ENCODE assay signal across 14 mouse cellular contexts in genomic region chr6:140888610-140889009, GRCm38 (mm10).
DNase-seq lines count a peak whose midpoint lies in the region; ATAC-seq and TF ChIP-seq lines count a peak whose summit lies in the region.
"Had no signal": no experiment of that assay in that cellular context is flagged by ENCODE, and none has a peak within 500 bp of the region (broad histone marks: within the 10 kb centered on the region; RNA-seq: fewer than 3 reads in every experiment).

No protein-coding gene starts in this region.

- no peaks in the 10 kb centered on the region for H3K36me3 ChIP-seq in forebrain, embryonic 14.5 days (ENCODE audit: control insufficient read depth, insufficient read depth, low read length)
- H3K36me3 ChIP-seq in forebrain, embryonic 15.5 days, result no peaks in the 10 kb centered on the region
- no peaks in the 10 kb centered on the region for H3K36me3 ChIP-seq in kidney, postnatal 0 days (ENCODE audit: insufficient read depth, low read length)
- no peaks in the 10 kb centered on the region for H3K36me3 ChIP-seq in hindbrain, embryonic 13.5 days
- H3K36me3 ChIP-seq in neural tube, embryonic 13.5 days, result no peaks in the 10 kb centered on the region
- H3K36me3 ChIP-seq: stomach, embryonic 15.5 days had no signal

- TF ChIP-seq CTCF in kidney, postnatal 0 days (IDR thresholded peaks at IDR 0.05; ENCODE audit: low read depth), result no peak

- 71% methylated on average over 11 of the region's 11 CpGs for WGBS in forebrain, embryonic 14.5 days
- WGBS in forebrain, embryonic 15.5 days, result 59% methylated on average over 11 of the region's 11 CpGs
- 16% methylated on average over 11 of the region's 11 CpGs for WGBS in kidney, postnatal 0 days
- 62% methylated on average over 11 of the region's 11 CpGs for WGBS in hindbrain, embryonic 13.5 days
- 55% methylated on average over 11 of the region's 11 CpGs for WGBS in neural tube, embryonic 13.5 days

- no peak overlapping the region for H3K4me2 ChIP-seq in forebrain, embryonic 14.5 days (ENCODE audit: low read length)
- no peak overlapping the region for H3K4me2 ChIP-seq in forebrain, embryonic 15.5 days (replicated peaks)
- peak overlapping the region; percentile 28; the same call in 1 of the 2 replicates for H3K4me2 ChIP-seq in kidney, postnatal 0 days (ENCODE audit: low read length)
- no peak overlapping the region for H3K4me2 ChIP-seq in hindbrain, embryonic 13.5 days
- H3K4me2 ChIP-seq in neural tube, embryonic 13.5 days, result 0 out of 2 replicates have a peak overlapping the region, but pooled peaks have one; percentile 21
- H3K4me2 ChIP-seq: stomach, embryonic 15.5 days had no signal

- H3K4me1 ChIP-seq in forebrain, embryonic 14.5 days (ENCODE audit: control insufficient read depth, insufficient read depth, low read length), result no peaks in the 10 kb centered on the region
- H3K4me1 ChIP-seq in forebrain, embryonic 15.5 days, result peaks cover 3% of the 10 kb centered on the region; the same call in 1 of the 2 replicates
- no peaks in the 10 kb centered on the region for H3K4me1 ChIP-seq in kidney, postnatal 0 days (replicated peaks; ENCODE audit: insufficient read depth, low read length)
- H3K4me1 ChIP-seq in hindbrain, embryonic 13.5 days (replicated peaks), result no peaks in the 10 kb centered on the region; the same call in 1 of the 2 replicates
- H3K4me1 ChIP-seq in neural tube, embryonic 13.5 days (replicated peaks), result no peaks in the 10 kb centered on the region
- H3K4me1 ChIP-seq: stomach, embryonic 15.5 days had no signal

- H3K4me3 ChIP-seq in forebrain, embryonic 14.5 days (ENCODE audit: low read depth, low read length), result no peak overlapping the region
- no peak overlapping the region for H3K4me3 ChIP-seq in forebrain, embryonic 15.5 days
- no peak overlapping the region for H3K4me3 ChIP-seq in kidney, postnatal 0 days (replicated peaks; ENCODE audit: low read depth, low read length)
- H3K4me3 ChIP-seq in hindbrain, embryonic 13.5 days, result no peak overlapping the region
- H3K4me3 ChIP-seq in neural tube, embryonic 13.5 days, result no peak overlapping the region
- H3K4me3 ChIP-seq: stomach, embryonic 15.5 days had no signal

- H3K9me3 ChIP-seq in forebrain, embryonic 14.5 days (replicated peaks; ENCODE audit: control insufficient read depth, low read length), result no peaks in the 10 kb centered on the region
- no peaks in the 10 kb centered on the region for H3K9me3 ChIP-seq in forebrain, embryonic 15.5 days
- no peaks in the 10 kb centered on the region for H3K9me3 ChIP-seq in kidney, postnatal 0 days (replicated peaks; ENCODE audit: low read length)
- H3K9me3 ChIP-seq in hindbrain, embryonic 13.5 days, result no peaks in the 10 kb centered on the region
- H3K9me3 ChIP-seq in neural tube, embryonic 13.5 days, result no peaks in the 10 kb centered on the region
- H3K9me3 ChIP-seq: stomach, embryonic 15.5 days had no signal

- DNase-seq in forebrain, embryonic 14.5 days (ENCODE audit: low spot score), result peak; percentile 31
- no peak for DNase-seq in kidney, postnatal 0 days (ENCODE audit: low spot score)
- no peak for DNase-seq in kidney, adult 18-20 months
- DNase-seq in layer of hippocampus, adult 8-10 months (ENCODE audit: low spot score in 2 of 2), result no peak
- no peak for DNase-seq in MN1 (ENCODE audit: low spot score)
- DNase-seq: kidney, postnatal 10 days; retina, postnatal 1 day had no signal

- peak; percentile 75 for ATAC-seq in forebrain, embryonic 14.5 days
- ATAC-seq in forebrain, embryonic 15.5 days (replicated peaks), result no peak; the same call in 1 of the 2 replicates
- ATAC-seq in kidney, postnatal 0 days (replicated peaks; ENCODE audit: low FRiP score, low read depth), result peak; percentile 75
- peak; percentile 83 for ATAC-seq in hindbrain, embryonic 13.5 days (ENCODE audit: low FRiP score)
- ATAC-seq in neural tube, embryonic 13.5 days (ENCODE audit: low read depth), result peak; percentile 65; the same call in 1 of the 2 replicates
- ATAC-seq: midbrain, embryonic 16.5 days; Patski had no signal

- H3K27ac ChIP-seq in forebrain, embryonic 14.5 days (ENCODE audit: low read depth, low read length), result no peak overlapping the region
- H3K27ac ChIP-seq in forebrain, embryonic 15.5 days (replicated peaks), result no peak overlapping the region
- H3K27ac ChIP-seq in kidney, postnatal 0 days, result no peak overlapping the region
- no peak overlapping the region for H3K27ac ChIP-seq in hindbrain, embryonic 13.5 days
- H3K27ac ChIP-seq in neural tube, embryonic 13.5 days (replicated peaks), result no peak overlapping the region
- H3K27ac ChIP-seq: liver, embryonic 14.5 days; stomach, embryonic 15.5 days had no signal

- no peaks in the 10 kb centered on the region for H3K27me3 ChIP-seq in forebrain, embryonic 14.5 days (replicated peaks; ENCODE audit: control insufficient read depth, insufficient read depth, low read length)
- H3K27me3 ChIP-seq in forebrain, embryonic 15.5 days, result no peaks in the 10 kb centered on the region
- no peaks in the 10 kb centered on the region for H3K27me3 ChIP-seq in kidney, postnatal 0 days (ENCODE audit: insufficient read depth, low read length)
- no peaks in the 10 kb centered on the region for H3K27me3 ChIP-seq in hindbrain, embryonic 13.5 days
- H3K27me3 ChIP-seq in neural tube, embryonic 13.5 days, result no peaks in the 10 kb centered on the region
- H3K27me3 ChIP-seq: Patski; stomach, embryonic 15.5 days had no signal

- H3K9ac ChIP-seq in forebrain, embryonic 14.5 days (ENCODE audit: low read length), result no peak overlapping the region
- H3K9ac ChIP-seq in forebrain, embryonic 15.5 days (replicated peaks), result no peak overlapping the region
- H3K9ac ChIP-seq in kidney, postnatal 0 days (ENCODE audit: low read depth, low read length), result no peak overlapping the region
- H3K9ac ChIP-seq in hindbrain, embryonic 13.5 days, result no peak overlapping the region
- no peak overlapping the region for H3K9ac ChIP-seq in neural tube, embryonic 13.5 days
- H3K9ac ChIP-seq: liver, embryonic 14.5 days; stomach, embryonic 15.5 days had no signal

Comparison
In these comparisons a context has a peak if more than half of its experiments do, and no peak if none do; other contexts are left out.
1. H3K4me2 ChIP-seq: peak in kidney, postnatal 0 days (single experiment) and neural tube, embryonic 13.5 days (single experiment); none in forebrain, embryonic 14.5 days (single experiment), forebrain, embryonic 15.5 days (single experiment) and hindbrain, embryonic 13.5 days (single experiment).